Mouse (Mus musculus): Measurements from ENCODE around the gene Sephs2. TPM values are rescaled to one million over a fixed set of nuclear protein-coding genes. Genes with fewer than 3 reads are reported as not detected.

Sephs2 gene
- polyA plus RNA-seq (2012; rRNA removed): 15.4 and 16.2 TPM in 2 replicates

DNA sequence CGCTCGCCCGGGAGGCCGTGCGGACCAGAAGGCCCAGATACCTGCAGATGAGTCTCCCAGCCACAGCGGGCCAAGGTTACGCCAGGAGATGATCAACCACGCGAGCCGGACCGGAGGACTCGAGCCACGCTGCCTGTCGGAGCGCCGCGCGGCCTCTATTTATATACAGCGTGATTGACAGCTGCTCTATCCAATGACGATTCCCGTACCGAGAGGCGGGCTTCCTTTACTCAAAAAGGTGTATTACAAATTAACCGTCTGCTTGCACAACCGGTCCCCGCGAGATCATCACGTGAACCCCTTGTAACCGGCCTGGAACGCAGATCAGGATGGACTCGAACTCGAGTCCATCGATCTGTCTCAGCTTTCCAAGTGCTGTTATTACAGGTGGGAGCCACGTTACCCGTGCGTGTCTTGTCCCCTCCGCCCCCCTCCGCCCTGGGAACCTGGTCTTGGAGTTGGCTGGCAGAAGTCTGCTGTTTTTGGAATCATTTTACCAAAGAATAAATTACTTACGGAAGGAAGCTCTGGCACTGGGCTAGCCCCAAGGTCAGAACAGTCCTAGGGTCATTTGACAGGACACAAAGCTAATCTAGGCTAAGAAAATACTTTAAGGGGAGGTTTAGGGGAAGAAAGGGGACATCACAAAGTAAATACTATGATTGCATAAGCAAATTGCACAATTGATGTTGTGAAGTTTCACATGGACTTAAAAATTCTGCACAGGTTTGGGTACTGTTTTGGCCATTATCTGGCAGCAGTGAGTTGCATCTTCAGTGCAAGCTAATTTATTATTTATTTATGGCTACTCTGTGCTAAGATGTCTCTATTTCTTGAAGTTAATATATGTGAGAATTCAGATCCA, at the start of gene Sephs2:
Gene Sephs2, minus strand, starts transcription at position 131 of the 865 bp plus-strand sequence.
- Histone ChIP-seq H3K4me1 (ENCODE audit: control insufficient read depth, insufficient read depth, low read length) (peaks cover 9% of the 10 kb centered on the region), H3K4me3 (replicated peaks; ENCODE audit: extremely low read depth, low read depth, low read length) (peak within 1 kb of the TSS; percentile 74)
- WGBS: 1% methylated on average over 39 of the region's 39 CpGs
- DNase-seq: peak; percentile 97
- TF ChIP-seq POLR2A (IDR thresholded peaks at IDR 0.05; ENCODE audit: borderline replicate concordance, extremely low read depth, low read depth, low read length): peak; percentile 99
- no peak for TF ChIP-seq CTCF (IDR thresholded peaks at IDR 0.05; ENCODE audit: insufficient read depth, low read length)

- 30% methylated on average over 5 of the region's 5 CpGs for WGBS
- no peak for DNase-seq
- Histone ChIP-seq H3K4me3 (replicated peaks; ENCODE audit: extremely low read depth, low read depth, low read length) (no peak overlapping the region), H3K4me1 (ENCODE audit: control insufficient read depth, insufficient read depth, low read length) (no peaks in the 10 kb centered on the region)
- TF ChIP-seq CTCF (IDR thresholded peaks at IDR 0.05; ENCODE audit: insufficient read depth, low read length) (peak; percentile 39), POLR2A (IDR thresholded peaks at IDR 0.05; ENCODE audit: borderline replicate concordance, extremely low read depth, low read depth, low read length) (no peak)
These were observed 48.2 kb upstream of the Sephs2 start for GRCm38 (mm10) chr7:127322085-127322484.

DNA sequence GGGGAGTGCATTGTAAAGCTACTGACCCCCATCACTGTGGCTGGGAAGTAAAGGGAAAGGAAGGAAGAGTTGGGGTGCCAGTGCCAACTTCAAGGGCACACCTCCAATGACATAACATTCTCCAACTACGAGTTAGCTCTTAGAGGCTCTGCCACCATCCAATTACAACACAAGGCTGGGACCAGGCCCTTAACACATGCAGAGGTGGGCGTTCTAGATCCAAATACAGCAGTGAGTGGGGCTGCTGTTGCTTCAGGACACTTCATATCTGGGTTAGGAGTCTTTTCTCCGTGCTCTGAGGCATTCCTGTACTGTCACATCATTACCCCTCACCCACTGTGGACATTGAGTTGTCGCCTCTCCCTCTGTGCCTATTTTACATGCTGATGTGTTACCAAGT, 47.3 kb upstream of the Sephs2 start:
- no peaks in the 10 kb centered on the region for H3K4me1 ChIP-seq (ENCODE audit: control insufficient read depth, insufficient read depth, low read length)
- 53% methylated on average over 4 of the region's 4 CpGs for WGBS
- no peak for DNase-seq
- no peak for TF ChIP-seq POLR2A (IDR thresholded peaks at IDR 0.05; ENCODE audit: borderline replicate concordance, extremely low read depth, low read depth, low read length)
- no peak for TF ChIP-seq CTCF (IDR thresholded peaks at IDR 0.05; ENCODE audit: insufficient read depth, low read length)
- no peak overlapping the region for H3K4me3 ChIP-seq (replicated peaks; ENCODE audit: extremely low read depth, low read depth, low read length)

DNA sequence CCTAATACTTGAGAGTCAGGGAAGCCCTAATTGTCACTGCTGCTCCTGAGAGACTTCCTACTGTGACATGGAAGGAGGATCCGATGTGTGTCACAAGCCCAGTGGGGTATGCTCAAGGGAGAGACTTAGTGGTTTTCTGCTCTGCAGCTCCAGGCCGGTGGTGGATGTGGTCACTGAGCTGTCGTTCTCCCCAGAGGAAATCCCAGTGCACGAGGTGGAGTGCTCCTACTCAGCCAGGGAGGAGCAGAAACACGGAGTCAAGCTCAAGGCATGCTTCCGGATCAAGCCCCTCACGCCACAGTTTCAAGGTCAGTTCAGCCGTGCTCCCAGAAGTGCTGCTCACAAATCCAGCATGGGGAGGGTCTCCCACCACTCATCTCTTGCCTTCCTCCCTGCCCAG, 40.1 kb upstream of the Sephs2 start:
- 34% methylated on average over 8 of the region's 8 CpGs for WGBS
- no peak for TF ChIP-seq CTCF (IDR thresholded peaks at IDR 0.05; ENCODE audit: insufficient read depth, low read length)
- TF ChIP-seq POLR2A (IDR thresholded peaks at IDR 0.05; ENCODE audit: borderline replicate concordance, extremely low read depth, low read depth, low read length): no peak

GRCm38 (mm10) chr7:127309951-127310350, 36.1 kb upstream of the Sephs2 start:
- no peak for DNase-seq
- TF ChIP-seq CTCF (IDR thresholded peaks at IDR 0.05; ENCODE audit: insufficient read depth, low read length) (no peak), POLR2A (IDR thresholded peaks at IDR 0.05; ENCODE audit: borderline replicate concordance, extremely low read depth, low read depth, low read length) (no peak)
- no peaks in the 10 kb centered on the region for H3K4me1 ChIP-seq (ENCODE audit: control insufficient read depth, insufficient read depth, low read length)
- H3K4me3 ChIP-seq (replicated peaks; ENCODE audit: extremely low read depth, low read depth, low read length): no peak overlapping the region
- 64% methylated on average over 12 of the region's 12 CpGs for WGBS

More for the DNA sequence above, 40.1 kb upstream of the Sephs2 start:
- Histone ChIP-seq H3K4me1 (ENCODE audit: control insufficient read depth, insufficient read depth, low read length) (no peaks in the 10 kb centered on the region), H3K4me3 (replicated peaks; ENCODE audit: extremely low read depth, low read depth, low read length) (no peak overlapping the region)
- no peak for DNase-seq

DNA sequence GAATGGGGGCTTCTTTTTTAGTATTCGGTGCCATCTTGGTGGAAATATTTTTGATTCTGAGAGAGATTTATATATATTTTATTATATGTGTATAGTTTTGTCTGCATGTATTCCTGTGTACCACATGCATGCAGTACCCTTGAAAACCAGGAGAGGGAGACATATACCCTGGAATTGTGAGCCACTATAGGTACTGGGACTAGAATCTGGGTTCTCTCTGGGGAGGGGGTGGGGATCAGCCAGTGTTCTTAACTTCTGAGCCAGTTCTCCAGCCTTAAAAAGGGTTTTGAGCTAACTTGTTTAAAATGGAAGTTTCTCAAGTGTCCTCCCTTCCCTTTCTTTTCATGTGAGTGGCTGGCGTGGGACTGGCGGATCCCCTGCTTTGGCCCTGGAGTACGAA, 35.0 kb upstream of the Sephs2 start:
- WGBS: 73% methylated on average over 4 of the region's 4 CpGs
- TF ChIP-seq CTCF (IDR thresholded peaks at IDR 0.05; ENCODE audit: insufficient read depth, low read length) (0 out of 2 replicates have a peak, but pooled peaks have one; percentile 3), POLR2A (IDR thresholded peaks at IDR 0.05; ENCODE audit: borderline replicate concordance, extremely low read depth, low read depth, low read length) (no peak)
- no peak for DNase-seq
- Histone ChIP-seq H3K4me1 (ENCODE audit: control insufficient read depth, insufficient read depth, low read length) (no peaks in the 10 kb centered on the region), H3K4me3 (replicated peaks; ENCODE audit: extremely low read depth, low read depth, low read length) (no peak overlapping the region)

- no peak for DNase-seq
- Histone ChIP-seq H3K4me1 (ENCODE audit: control insufficient read depth, insufficient read depth, low read length) (no peaks in the 10 kb centered on the region), H3K4me3 (replicated peaks; ENCODE audit: extremely low read depth, low read depth, low read length) (no peak overlapping the region)
- WGBS: 77% methylated on average over 2 of the region's 2 CpGs
- TF ChIP-seq POLR2A (IDR thresholded peaks at IDR 0.05; ENCODE audit: borderline replicate concordance, extremely low read depth, low read depth, low read length) (no peak), CTCF (IDR thresholded peaks at IDR 0.05; ENCODE audit: insufficient read depth, low read length) (no peak)
These were observed 34.6 kb upstream of the Sephs2 start for GRCm38 (mm10) chr7:127308431-127308830.

DNA sequence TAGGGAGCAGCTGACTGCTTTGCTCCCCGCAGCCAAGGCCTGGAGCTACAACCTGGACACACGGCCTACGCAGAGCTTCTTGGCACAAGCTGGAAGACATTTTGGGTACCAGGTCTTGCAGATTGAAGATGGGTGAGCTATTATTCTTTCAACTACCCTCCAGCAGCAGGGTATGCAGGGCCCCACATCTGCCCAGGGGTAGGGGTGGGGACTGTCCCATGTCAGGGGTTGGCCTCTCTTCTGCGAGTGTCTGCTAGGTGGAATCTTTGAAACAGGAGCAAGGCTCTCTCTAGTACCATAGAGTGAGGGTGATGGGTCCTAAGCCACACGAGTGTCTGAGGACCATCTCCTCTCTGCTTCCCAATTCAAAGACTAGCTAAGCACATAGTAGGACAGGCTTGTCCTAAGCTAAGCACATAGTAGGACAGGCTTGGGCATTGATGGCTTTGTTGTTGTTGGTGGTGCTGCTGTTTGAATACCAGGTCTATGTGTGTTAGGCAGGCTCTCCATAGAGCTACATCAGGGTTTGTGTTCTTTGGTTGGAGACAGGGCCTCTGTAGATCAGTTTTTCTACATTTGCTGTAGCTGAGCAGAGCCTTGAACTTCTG, 23.8 kb upstream of the Sephs2 start:
- no peak overlapping the region for H3K4me3 ChIP-seq (replicated peaks; ENCODE audit: extremely low read depth, low read depth, low read length)
- 80% methylated on average over 5 of the region's 5 CpGs for WGBS
- TF ChIP-seq CTCF (IDR thresholded peaks at IDR 0.05; ENCODE audit: insufficient read depth, low read length) (no peak), POLR2A (IDR thresholded peaks at IDR 0.05; ENCODE audit: borderline replicate concordance, extremely low read depth, low read depth, low read length) (no peak)
- no peak for DNase-seq
- no peaks in the 10 kb centered on the region for H3K4me1 ChIP-seq (ENCODE audit: control insufficient read depth, insufficient read depth, low read length)

GRCm38 (mm10) chr7:127296786-127297555, 23.1 kb upstream of the Sephs2 start:
- H3K4me3 ChIP-seq (replicated peaks; ENCODE audit: extremely low read depth, low read depth, low read length): peak overlapping the region; percentile 20
- 82% methylated on average over 5 of the region's 5 CpGs for WGBS

More at GRCm38 (mm10) chr7:127296786-127297555, 23.1 kb upstream of the Sephs2 start:
- H3K4me1 ChIP-seq (ENCODE audit: control insufficient read depth, insufficient read depth, low read length): no peaks in the 10 kb centered on the region
- TF ChIP-seq CTCF (IDR thresholded peaks at IDR 0.05; ENCODE audit: insufficient read depth, low read length) (no peak), POLR2A (IDR thresholded peaks at IDR 0.05; ENCODE audit: borderline replicate concordance, extremely low read depth, low read depth, low read length) (no peak)
- no peak for DNase-seq

Measured in lung, adult 2 months (tissue).